Mouse (Mus musculus) liver, embryonic 11.5 days (tissue): ENCODE measurements around the gene Gm11549. TPM values are rescaled to one million over a fixed set of nuclear protein-coding genes. Genes with fewer than 3 reads are reported as not detected.
A peak's percentile ranks its signal among the peaks of the same experiment; 100 is the strongest.

Source experiments
- ATAC-seq: fragments of 200-750 bp; cut with Nextera tagmentation; replicated peaks from 2 replicates; pipeline ENCODE4 v1.8.0; 2017; ENCODE audit warnings: moderate number of reproducible peaks, mild to moderate bottlenecking, moderate TSS enrichment, moderate library complexity; ENCODE audit not compliant: low FRiP score
- DNase-seq: peaks from one replicate; pipeline ENCODE4 v3.0.0-alpha.2; 2017; ENCODE audit warnings: low spot score
- H3K27ac ChIP-seq: fragments of 300-500 bp; sonication (generic); 2 replicates; pipeline ENCODE4 v1.5.1; 2014; ENCODE audit warnings: mild to moderate bottlenecking, low read depth, low read length, control low read depth
- H3K27me3 ChIP-seq: fragments of 300-500 bp; sonication (generic); replicated peaks from 2 replicates; pipeline ENCODE4 v1.6.1; 2014; ENCODE audit warnings: low read length, mixed read lengths; ENCODE audit not compliant: control insufficient read depth, insufficient read depth
- H3K36me3 ChIP-seq: fragments of 300-500 bp; sonication (generic); 2 replicates; pipeline ENCODE4 v1.6.1; 2014; ENCODE audit warnings: mild to moderate bottlenecking, low read length, moderate library complexity, mixed read lengths; ENCODE audit not compliant: control insufficient read depth, insufficient read depth
- H3K4me1 ChIP-seq: fragments of 300-500 bp; sonication (generic); replicated peaks from 2 replicates; pipeline ENCODE4 v1.6.1; 2014; ENCODE audit warnings: low read length, mixed read lengths; ENCODE audit not compliant: control insufficient read depth, insufficient read depth
- H3K4me2 ChIP-seq: fragments of 300-500 bp; sonication (generic); 2 replicates; pipeline ENCODE4 v1.6.1; 2014; ENCODE audit warnings: mild to moderate bottlenecking, control low read depth, moderate library complexity
- H3K4me3 ChIP-seq: fragments of 300-500 bp; sonication (generic); 2 replicates; pipeline ENCODE4 v1.5.1; 2014; ENCODE audit warnings: low read depth, low read length, control low read depth
- H3K9ac ChIP-seq: fragments of 300-500 bp; sonication (generic); 2 replicates; pipeline ENCODE4 v1.6.1; 2014; ENCODE audit warnings: low read depth, low read length, control low read depth
- H3K9me3 ChIP-seq: fragments of 300-500 bp; sonication (generic); 2 replicates; pipeline ENCODE4 v1.6.1; 2016; ENCODE audit warnings: low read length, inconsistent platforms, mixed read lengths; ENCODE audit not compliant: control insufficient read depth
- WGBS: fragments of 180-500 bp; shearing (Covaris S2); extraction: QIAGEN DNeasy Blood & Tissue Kit; methylation state at CpG from one replicate; pipeline ENCODE4 v1.1.7; 2014; 5-methylcytosine and 5-hydroxymethylcytosine counted together
- polyA plus RNA-seq: library from polyadenylated mRNA; unstranded; fragments of >200 nt; fragmentation: Nextera tagmentation; extraction: Ambion mirVana; gene quantifications from 2 replicates; pipeline ENCODE4 v1.2.1, GENCODE M21; 2014

Gm11549 gene
- polyA plus RNA-seq, 1 experiment from 2014 or later: not detected

GRCm38 (mm10) chr3:36501546-36501945, 20.1 kb downstream of the Gm11549 start:
- Histone ChIP-seq H3K27me3 (no peaks in the 10 kb centered on the region), H3K9ac (no peak overlapping the region), H3K4me3 (no peak overlapping the region), H3K9me3 (no peaks in the 10 kb centered on the region), H3K4me2 (no peak overlapping the region), H3K36me3 (no peaks in the 10 kb centered on the region), H3K4me1 (no peaks in the 10 kb centered on the region), H3K27ac (no peak overlapping the region)
- no peak for ATAC-seq
- no peak for DNase-seq
- WGBS: 69% methylated on average over 7 of the region's 7 CpGs

GRCm38 (mm10) chr3:36500976-36501375, 20.6 kb downstream of the Gm11549 start:
- Histone ChIP-seq H3K9ac (no peak overlapping the region), H3K27me3 (no peaks in the 10 kb centered on the region), H3K36me3 (no peaks in the 10 kb centered on the region), H3K4me3 (no peak overlapping the region), H3K27ac (no peak overlapping the region), H3K9me3 (no peaks in the 10 kb centered on the region), H3K4me2 (no peak overlapping the region), H3K4me1 (no peaks in the 10 kb centered on the region)
- 76% methylated on average over 8 of the region's 8 CpGs for WGBS
- ATAC-seq: no peak
- no peak for DNase-seq

GRCm38 (mm10) chr3:36499418-36499817, 22.2 kb downstream of the Gm11549 start:
- WGBS: 89% methylated on average over 7 of the region's 7 CpGs
- H3K9ac ChIP-seq: no peak overlapping the region

GRCm38 (mm10) chr3:36498224-36498623, 23.4 kb downstream of the Gm11549 start:
- Histone ChIP-seq H3K4me2 (no peak overlapping the region), H3K36me3 (no peaks in the 10 kb centered on the region), H3K9ac (no peak overlapping the region), H3K27ac (no peak overlapping the region), H3K27me3 (no peaks in the 10 kb centered on the region), H3K4me1 (no peaks in the 10 kb centered on the region), H3K4me3 (no peak overlapping the region), H3K9me3 (no peaks in the 10 kb centered on the region)
- ATAC-seq: no peak
- no peak for DNase-seq
- WGBS: 90% methylated on average over 6 of the region's 6 CpGs

More at GRCm38 (mm10) chr3:36499418-36499817, 22.2 kb downstream of the Gm11549 start:
- H3K9me3 ChIP-seq: no peaks in the 10 kb centered on the region
- H3K4me1 ChIP-seq: no peaks in the 10 kb centered on the region
- H3K4me3 ChIP-seq: no peak overlapping the region
- H3K4me2 ChIP-seq: no peak overlapping the region
- H3K27me3 ChIP-seq: no peaks in the 10 kb centered on the region
- H3K36me3 ChIP-seq: no peaks in the 10 kb centered on the region
- no peak for DNase-seq
- ATAC-seq: no peak
- no peak overlapping the region for H3K27ac ChIP-seq

- ATAC-seq (no peak; the same call in 1 of the 2 replicates), DNase-seq (peak; percentile 62)
- H3K36me3 ChIP-seq: no peaks in the 10 kb centered on the region
- no peak overlapping the region for H3K9ac ChIP-seq
- no peak overlapping the region for H3K4me2 ChIP-seq
- no peaks in the 10 kb centered on the region for H3K9me3 ChIP-seq
- 21% methylated on average over 14 of the region's 14 CpGs for WGBS
- no peaks in the 10 kb centered on the region; the same call in 1 of the 2 replicates for H3K4me1 ChIP-seq
- no peaks in the 10 kb centered on the region for H3K27me3 ChIP-seq
- H3K27ac ChIP-seq: no peak overlapping the region
- H3K4me3 ChIP-seq: no peak overlapping the region
Measured at GRCm38 (mm10) chr3:36496746-36497145, 24.9 kb downstream of the Gm11549 start.

GRCm38 (mm10) chr3:36496273-36496672, 25.3 kb downstream of the Gm11549 start:
- no peaks in the 10 kb centered on the region for H3K36me3 ChIP-seq
- no peak overlapping the region for H3K4me3 ChIP-seq
- no peak for DNase-seq
- no peaks in the 10 kb centered on the region for H3K27me3 ChIP-seq
- H3K27ac ChIP-seq: no peak overlapping the region
- H3K9me3 ChIP-seq: no peaks in the 10 kb centered on the region
- H3K4me2 ChIP-seq: no peak overlapping the region
- ATAC-seq: no peak
- H3K4me1 ChIP-seq: no peaks in the 10 kb centered on the region; the same call in 1 of the 2 replicates
- 86% methylated on average over 9 of the region's 9 CpGs for WGBS
- no peak overlapping the region for H3K9ac ChIP-seq

GRCm38 (mm10) chr3:36495436-36495835, 26.2 kb downstream of the Gm11549 start:
- H3K4me2 ChIP-seq: no peak overlapping the region; the same call in 1 of the 2 replicates
- no peak overlapping the region for H3K4me3 ChIP-seq
- H3K27ac ChIP-seq: no peak overlapping the region
- H3K4me1 ChIP-seq: no peaks in the 10 kb centered on the region; the same call in 1 of the 2 replicates
- ATAC-seq (peak; percentile 56), DNase-seq (peak; percentile 75)
- no peaks in the 10 kb centered on the region for H3K9me3 ChIP-seq
- no peaks in the 10 kb centered on the region for H3K36me3 ChIP-seq
- 11% methylated on average over 6 of the region's 6 CpGs for WGBS
- H3K27me3 ChIP-seq: no peaks in the 10 kb centered on the region
- H3K9ac ChIP-seq: no peak overlapping the region

- H3K9me3 ChIP-seq: no peaks in the 10 kb centered on the region
- H3K9ac ChIP-seq: no peak overlapping the region
- H3K27me3 ChIP-seq: no peaks in the 10 kb centered on the region
- no peaks in the 10 kb centered on the region for H3K36me3 ChIP-seq
- H3K4me3 ChIP-seq: no peak overlapping the region
- 83% methylated on average over 2 of the region's 2 CpGs for WGBS
- DNase-seq (no peak), ATAC-seq (no peak)
- no peaks in the 10 kb centered on the region; the same call in 1 of the 2 replicates for H3K4me1 ChIP-seq
- H3K4me2 ChIP-seq: no peak overlapping the region
- no peak overlapping the region for H3K27ac ChIP-seq
Measured at GRCm38 (mm10) chr3:36494613-36495012, 27.0 kb downstream of the Gm11549 start.

GRCm38 (mm10) chr3:36493641-36494283, 27.9 kb downstream of the Gm11549 start:
- H3K4me2 ChIP-seq: no peak overlapping the region
- no peaks in the 10 kb centered on the region; the same call in 1 of the 2 replicates for H3K4me1 ChIP-seq
- no peaks in the 10 kb centered on the region for H3K9me3 ChIP-seq
- no peaks in the 10 kb centered on the region for H3K27me3 ChIP-seq
- ATAC-seq: no peak
- no peak overlapping the region for H3K4me3 ChIP-seq
- no peak overlapping the region for H3K27ac ChIP-seq
- no peak overlapping the region for H3K9ac ChIP-seq
- no peaks in the 10 kb centered on the region for H3K36me3 ChIP-seq
- 55% methylated on average over 6 of the region's 6 CpGs for WGBS
- DNase-seq: no peak
